Mouse (Mus musculus) heart, adult 9 months (tissue): ENCODE measurements around the gene Dram1.

Experiments
- DNase-seq, 2 experiments: peaks; one replicate each; pipeline ENCODE4 v3.0.0; 2022; ENCODE audit warnings: low spot score in 2 of 2

The Dram1 gene

DNA sequence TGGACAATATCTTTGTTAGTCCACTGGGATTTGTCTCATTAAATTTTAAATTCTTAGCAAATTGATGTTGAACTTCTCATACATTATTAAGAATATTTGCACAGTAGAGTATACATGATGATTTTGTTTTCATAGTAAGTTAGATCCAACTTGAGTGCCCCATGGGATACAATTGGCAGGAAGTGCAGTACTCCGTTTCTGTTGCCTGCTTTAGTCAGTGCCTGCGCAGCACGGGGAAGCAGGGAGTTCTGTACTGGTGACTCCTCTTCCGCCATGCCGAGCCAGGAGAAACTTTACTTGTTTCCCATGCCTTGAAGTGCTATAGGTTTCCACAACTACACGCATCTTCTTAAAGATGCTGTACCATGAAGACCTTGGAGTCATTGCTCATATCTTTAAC, 83.8 kb downstream of the Dram1 start:
- peak; percentile 32 to 53 for DNase-seq

DNA sequence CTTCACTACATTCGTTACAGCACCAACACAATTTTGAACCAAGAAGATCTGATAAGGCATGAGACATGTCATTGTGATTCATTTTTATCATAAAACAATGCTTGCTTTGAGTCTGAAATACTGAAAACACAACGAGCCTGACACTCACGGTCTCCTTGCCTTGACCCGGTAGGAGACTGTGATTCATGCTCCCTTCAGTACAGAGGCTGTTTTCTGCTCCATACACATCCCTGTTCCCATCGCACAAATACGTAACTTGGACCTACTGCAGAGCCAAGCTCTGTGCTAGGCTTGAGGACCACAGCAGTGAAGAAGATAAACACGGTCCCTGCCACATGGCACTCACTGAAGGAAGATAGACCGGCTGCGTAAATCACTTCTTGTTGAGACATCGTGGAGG, 90.8 kb downstream of the Dram1 start:
- DNase-seq = no peak

DNA sequence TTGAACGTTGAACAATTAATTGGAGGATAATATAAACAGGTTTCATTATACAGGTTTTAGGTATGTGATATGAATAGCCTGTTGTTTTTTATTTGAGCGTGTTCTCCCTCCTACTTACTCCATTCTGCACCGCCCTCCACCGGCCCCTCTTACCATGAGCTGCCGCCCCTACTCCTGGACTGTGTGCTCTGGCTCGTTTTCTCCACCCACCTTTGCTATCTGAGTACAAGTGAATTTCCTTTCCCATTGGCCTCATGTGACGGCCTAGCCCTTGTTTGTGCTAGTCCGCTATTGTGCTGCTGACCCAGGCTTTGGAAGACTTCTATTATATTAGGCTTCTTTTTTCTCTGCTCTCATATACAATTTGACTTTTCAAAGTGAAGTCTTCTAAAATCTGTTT, 91.6 kb downstream of the Dram1 start:
- no peak for DNase-seq

DNA sequence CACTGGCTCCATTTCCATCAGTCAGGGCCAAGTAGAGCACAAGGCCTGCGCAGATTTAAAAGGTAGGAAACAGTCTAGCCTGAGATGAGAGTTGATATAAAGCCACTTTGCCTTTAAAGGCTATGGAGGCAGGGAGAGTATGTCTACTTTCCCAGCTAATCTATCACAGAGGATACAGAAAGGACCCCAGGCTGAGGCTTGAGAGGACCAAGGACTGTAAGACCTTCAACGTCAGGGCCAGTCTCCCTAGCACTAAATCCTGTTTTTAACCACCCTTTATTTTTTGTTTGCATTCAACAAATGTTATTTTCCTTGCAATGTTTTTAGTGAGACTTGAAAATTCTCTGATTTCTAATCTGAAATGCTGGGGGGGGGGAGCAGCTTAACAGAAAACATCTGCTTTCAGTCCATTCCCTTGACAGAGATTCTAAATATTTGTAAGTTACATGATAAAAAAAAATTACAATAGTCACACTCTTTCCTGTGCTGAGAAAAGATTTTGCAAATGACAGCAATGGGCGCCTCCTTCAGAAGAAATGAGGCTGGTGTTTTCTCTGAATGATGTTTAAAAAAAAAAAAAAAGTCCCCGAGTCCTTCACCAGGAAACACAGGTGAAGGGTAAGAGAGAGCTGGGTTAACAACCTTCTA, 94.4 kb downstream of the Dram1 start:
- no peak for DNase-seq

DNA sequence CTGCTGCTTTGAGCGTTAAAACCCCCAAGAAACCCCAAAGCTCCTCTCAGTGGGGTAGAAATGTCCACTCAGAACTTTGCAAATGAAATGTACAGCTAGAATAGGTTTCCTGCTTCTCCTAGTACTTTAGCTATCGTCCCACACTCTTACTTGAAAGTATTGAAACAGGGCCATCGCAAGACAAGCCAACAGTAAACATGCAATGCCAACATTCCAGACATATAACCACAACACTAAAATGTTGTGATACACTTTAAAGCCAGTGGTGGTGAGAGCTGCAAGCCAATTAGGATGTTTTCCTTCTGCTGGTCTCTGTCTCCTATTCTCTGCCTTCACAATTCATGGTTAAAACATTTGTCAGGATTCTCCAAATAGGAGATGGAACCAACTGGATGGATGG, 97.2 kb downstream of the Dram1 start:
- no peak for DNase-seq

DNA sequence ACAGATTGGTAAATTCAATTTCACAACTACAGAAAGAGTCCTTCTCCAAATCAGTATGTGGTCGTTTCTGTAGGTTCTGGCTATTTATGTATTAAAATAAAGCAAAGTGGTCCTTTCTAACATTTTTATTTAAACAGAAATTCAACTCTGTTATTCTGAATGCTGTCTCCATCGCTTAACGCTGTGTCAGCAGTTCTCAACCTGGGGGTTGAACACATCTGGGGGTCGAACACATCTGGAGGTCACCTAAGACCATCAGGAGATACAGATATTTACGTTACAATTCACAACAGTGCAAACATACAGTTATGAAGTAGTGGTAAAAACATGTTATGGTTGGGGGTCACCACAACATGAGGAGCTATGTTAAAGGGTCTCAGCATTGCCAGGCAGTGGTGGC, 104.8 kb downstream of the Dram1 start:
- DNase-seq = no peak
